Mouse (Mus musculus) kidney, postnatal 25 days (tissue): ENCODE measurements around the gene Akr1c14.
"Not testable (repeated sequence)": the region's sequence is repeated elsewhere in the genome, so short reads cannot be mapped to it uniquely, and the experiment has no call there.

Experiments
- DNase-seq, 2 experiments: peaks; one replicate each; pipeline ENCODE4 v3.0.0; 2021; ENCODE audit warnings: mixed read lengths in 2 of 2

Akr1c14 gene

DNA sequence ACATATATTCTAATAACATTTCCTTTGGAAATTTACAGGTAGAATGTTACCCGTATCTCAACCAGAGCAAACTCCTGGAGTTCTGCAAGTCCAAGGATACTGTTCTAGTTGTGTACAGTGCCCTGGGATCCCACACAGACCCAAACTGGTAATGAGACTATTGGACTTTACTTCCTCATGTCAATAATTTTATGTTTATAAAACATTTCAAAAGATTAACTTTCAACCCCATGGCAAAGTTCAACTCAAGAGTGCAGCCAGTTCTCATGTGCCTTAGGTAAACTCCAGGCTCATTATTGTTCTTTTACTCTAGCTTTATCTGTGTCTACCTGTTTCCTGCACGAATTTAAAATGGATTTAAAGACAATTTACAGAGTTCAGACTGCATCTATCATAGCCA is at the start of gene Akr1c14:
Akr1c14 (plus strand) TSS at position 293 of the 400 bp plus-strand sequence.
- no peak for DNase-seq

DNA sequence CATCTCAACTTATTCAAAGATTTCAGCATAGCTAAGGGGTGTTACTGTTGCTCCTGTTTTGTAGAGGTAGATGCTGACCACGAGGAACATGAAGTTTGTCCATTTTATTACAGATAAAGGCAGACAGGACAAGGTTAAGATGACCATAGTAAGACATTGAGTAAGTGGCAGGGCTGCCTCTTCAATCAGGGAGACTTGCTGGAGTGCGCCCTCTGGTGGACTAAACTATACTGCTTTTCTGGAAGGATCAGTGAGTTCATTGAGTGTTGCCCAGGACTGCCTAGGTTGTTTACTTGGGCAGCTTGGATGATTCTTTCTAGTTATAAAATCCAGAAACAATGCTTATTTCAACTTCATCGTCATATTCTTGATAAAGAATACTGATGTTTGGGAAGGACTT is 47.1 kb upstream of the Akr1c14 start:
- peak; percentile 68 to 87 for DNase-seq

DNA sequence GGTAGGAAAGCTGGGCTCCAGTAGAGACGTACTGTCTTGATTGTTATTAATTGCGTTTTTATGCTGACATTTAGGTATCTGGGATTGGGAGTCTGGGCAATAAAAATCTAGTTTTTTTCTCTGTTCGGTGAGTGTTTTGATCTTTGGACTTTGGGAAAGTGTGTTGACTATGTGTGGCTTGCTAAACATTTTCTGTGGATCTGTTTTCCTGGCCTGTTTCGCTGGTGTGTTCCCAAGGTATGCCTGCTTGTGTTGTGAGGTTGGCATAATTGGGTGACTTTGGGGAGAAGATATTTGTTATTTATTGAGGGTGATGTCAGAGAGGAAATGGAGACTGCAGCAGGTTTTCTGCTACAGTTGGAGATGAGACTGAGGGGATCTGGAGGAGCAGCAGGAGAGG is 38.0 kb upstream of the Akr1c14 start:
- no peak for DNase-seq

DNA sequence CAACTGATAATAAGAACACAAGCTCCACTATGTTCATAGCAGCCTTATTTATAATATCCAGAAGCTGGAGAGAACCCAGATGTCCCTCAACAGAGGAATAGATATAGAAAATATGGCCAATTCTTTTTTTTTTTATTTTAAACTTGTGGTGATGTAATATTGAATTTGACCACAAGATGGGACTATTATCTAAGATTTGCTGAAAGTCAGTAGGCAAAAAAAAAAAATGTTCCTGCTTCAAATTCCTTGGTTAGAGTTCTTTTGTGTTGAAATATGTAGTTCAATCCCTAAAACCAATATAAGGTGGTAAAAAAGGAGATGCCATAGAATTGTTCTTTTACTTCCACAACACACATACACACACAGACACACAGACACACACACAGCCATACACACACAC is 35.0 kb upstream of the Akr1c14 start:
- no peak for DNase-seq

DNA sequence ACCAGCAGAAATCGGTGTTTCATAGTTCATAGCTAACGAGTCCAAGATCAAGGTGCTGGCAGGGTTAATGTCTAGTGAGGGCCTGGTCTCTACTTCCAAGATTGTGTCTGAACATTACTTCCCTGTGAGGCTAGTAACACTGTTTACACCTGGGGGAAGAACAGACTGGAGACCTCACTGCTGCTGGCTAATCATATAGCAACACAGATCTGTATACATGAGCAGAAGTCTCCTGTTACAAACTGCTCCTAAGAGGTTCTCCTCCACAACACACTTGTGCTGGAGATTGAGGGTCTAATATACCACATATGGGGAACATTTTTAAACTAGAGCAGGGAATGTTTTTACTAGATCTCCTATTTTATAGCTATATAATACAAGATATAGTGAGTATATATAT is 18.9 kb upstream of the Akr1c14 start:
- no peak for DNase-seq

DNA sequence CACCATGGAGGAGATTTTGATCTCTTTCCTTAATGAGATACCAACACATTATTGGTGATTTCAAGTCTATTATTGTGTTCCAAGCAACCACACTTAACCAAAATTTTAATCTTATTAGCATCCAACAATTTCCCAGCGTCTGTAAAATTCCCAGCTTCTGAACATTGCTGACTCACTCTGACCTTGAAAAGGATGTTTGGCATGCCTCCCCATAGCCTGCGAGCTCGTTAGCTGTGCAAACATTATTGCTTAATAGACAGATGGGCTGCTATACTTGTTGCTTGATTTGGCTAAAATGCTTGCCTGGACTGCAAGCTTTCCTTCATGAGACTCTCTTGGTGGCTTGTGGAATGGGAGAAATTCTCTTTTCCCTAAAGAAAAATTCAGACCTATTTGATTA is 16.3 kb upstream of the Akr1c14 start:
- peak in 1 of 2 experiments; percentile 11 for DNase-seq

DNA sequence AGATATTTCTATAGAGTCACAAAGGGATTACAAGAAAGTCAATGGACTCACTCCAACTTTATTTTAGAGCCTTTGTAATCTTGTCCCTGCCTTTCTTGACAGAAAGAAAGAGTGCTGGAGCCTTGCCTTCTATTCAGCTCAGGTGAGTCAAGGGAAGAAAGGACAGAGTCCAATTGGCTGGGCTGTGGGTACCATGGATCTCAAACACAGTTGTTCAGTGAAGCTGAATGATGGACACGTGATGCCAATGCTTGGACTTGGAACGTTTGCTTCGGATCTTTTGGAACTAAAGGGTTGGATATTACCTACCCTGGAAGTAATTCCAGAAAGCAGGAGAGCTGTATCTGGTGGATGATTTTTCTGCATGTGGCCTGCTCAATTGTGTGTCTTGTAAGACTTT is 13.8 kb upstream of the Akr1c14 start:
- no peak for DNase-seq

DNA sequence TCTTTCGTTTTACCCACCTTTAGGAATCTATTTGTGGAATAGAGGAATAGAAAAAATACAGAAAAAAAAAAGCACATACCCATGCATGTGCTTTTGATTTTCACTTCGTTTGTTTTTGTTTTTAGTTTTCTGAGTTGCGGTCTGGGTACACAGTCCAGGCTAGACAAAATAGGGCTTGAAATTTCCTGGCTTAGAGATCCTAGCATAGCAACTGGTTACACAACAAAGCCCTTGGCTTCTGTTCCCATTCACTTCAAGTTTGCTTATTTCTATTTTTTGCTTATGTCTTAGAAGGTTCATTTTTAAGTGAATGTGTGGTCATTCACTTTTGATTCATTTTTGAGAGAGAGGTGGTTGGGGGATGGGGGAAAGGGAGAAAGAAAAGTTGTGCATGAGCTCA is 2.7 kb upstream of the Akr1c14 start:
- no peak for DNase-seq

DNA sequence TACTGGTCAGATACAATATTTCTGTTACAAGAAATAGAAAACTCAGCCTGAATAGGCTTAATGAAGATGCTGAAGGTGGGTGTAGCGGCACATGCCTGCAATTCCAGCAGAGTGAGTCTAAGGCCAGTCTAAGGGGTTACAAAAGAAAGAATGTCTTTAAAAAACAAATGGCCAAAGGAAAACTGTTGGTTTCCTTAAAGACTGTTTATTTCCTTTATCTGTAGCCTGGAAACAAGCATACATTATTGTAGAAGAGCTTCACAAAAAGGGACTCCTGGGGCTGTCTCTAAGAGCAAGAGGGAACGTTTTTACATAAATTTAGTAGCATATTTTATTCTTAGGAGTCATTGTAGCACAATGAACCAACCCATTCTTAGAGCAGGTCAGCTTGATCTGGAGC is 2.0 kb upstream of the Akr1c14 start:
- no peak for DNase-seq

DNA sequence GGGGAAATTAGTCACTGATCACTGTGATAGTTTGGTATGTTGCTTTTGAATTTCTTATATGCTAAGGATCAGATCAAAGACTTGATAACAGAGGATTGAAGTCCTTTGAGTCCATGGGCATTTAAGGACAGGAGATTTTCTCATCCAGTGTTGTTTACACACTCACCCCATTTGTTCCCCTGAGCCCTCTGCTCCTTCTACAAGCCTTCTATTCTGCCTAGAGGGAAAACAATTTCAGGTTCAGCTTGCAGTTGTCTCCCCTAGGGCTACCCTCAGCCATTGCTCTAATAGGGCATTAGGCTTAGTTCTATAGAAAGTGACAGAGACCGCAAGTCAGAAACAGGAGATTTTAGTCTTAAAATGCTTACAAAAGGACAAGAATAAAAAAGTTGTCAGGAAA is 585 bp upstream of the Akr1c14 start:
- no peak for DNase-seq

DNA sequence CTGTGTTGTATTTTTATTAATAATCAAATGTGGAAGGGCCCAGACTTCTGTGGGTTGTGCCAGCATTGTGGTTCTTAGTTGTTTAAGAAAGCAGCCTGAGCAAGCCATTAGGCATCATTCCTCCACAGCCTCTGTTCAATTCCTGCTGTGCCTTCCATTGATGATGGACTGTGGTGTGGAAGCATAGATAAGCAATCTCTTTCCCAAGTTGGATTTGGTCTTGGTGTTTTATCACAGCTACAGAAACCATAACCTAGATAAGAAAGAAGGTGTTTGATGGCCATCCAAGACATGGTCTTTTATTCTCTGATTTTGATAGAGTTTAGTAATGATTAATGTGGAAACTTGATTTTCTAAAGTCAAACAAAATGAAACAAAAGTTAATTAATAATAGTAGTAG is 844 bp downstream of the Akr1c14 start:
- DNase-seq, result no peak

DNA sequence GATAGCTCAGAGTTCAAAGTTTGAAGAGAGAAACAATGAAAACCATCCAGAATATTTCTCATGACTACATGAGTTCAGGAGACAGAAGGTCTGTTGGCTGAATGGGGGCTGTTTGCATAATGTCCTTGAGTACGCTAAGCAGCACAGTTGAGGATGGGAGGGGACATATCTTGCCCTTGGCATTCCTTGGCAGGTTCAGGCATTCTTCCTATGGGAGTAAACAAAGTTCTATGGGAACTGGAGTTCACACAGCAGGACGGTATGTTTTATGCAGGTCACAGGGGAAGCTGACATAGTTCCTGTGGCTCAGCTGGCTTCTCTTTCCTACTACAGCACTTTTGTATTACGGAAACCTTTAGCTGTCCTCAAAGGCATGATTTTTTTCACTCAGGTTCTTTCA is 6.6 kb downstream of the Akr1c14 start:
- DNase-seq, result no peak

DNA sequence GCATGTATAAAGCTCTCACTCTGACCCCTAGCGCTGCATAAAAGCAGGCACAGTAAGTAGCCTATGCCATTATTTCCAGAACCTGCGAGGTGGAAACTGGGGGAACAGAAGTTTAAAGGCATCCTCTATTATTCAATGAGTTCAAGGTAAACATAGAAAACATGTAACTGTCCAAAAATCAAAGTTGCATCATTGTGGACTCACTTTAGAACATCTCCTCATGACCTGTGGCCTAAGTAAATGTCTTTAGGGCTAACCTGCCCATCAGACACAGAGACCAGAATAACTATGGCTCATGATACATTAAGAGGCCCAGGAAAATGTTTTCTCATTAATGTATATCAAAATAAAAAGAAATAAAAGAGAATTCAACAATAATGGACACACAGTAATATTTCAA is 7.4 kb downstream of the Akr1c14 start:
- DNase-seq, result no peak

DNA sequence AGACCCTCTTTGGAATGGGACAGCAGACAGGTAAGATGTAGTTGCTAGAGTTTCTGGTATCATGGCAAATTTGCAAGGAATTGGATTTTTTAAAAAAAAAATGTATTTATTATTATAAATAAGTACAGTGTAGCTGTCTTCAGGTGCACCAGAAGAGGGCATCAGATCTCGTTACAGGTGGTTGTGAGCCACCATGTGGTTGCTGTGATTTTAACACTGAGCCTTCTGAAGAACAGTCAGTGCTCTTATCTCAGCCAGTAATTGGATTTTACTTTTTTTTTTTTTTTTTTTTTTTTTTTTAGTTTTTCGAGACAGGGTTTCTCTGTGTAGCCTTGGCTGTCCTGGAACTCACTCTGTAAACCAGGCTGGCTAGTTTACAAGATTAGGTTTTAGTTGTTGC is 9.4 kb downstream of the Akr1c14 start:
- not testable (repeated sequence) for DNase-seq

DNA sequence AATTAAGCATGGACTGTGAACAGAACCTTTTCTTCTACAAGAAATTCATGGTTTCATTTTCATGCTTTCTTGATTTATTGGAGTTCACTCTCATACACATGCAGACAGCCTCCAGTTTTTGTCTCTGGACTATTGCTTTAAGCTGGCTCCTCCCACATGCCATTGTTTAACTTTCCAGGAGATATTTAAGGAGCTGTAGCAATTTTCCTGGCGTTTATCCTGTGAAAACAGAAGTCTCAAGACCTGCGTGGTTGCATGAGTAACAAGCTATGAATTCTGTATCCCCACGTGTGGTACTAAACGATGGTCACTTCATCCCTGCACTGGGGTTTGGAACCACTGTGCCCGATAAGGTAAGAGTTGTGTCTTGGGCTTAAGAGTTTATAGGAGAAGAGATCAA is 10.6 kb downstream of the Akr1c14 start:
- no peak for DNase-seq

DNA sequence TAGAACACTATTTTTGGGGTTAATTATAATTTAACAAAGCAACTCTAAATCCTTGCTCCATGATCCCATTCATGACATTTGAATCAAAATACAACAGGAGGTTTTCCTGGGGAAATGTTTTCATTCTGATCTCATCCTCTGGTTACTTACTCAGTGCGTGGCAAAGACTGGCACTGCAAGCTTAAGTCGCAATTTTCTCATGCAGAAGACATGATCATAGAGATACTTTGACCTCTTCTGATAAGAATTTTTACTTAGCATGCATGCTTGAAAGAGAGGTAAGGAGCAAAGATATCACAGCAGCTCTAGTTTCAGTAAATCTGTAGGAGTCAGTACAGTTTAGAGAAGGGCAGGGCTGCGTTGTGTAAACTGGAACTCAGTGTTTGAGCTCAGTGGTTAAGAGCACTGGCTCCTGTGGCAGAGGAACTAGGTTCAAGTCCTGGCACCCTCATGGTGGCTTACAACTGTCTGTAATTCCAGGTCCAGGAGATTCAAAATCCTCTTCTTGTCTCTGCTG is 11.5 kb downstream of the Akr1c14 start:
- DNase-seq, result no peak

DNA sequence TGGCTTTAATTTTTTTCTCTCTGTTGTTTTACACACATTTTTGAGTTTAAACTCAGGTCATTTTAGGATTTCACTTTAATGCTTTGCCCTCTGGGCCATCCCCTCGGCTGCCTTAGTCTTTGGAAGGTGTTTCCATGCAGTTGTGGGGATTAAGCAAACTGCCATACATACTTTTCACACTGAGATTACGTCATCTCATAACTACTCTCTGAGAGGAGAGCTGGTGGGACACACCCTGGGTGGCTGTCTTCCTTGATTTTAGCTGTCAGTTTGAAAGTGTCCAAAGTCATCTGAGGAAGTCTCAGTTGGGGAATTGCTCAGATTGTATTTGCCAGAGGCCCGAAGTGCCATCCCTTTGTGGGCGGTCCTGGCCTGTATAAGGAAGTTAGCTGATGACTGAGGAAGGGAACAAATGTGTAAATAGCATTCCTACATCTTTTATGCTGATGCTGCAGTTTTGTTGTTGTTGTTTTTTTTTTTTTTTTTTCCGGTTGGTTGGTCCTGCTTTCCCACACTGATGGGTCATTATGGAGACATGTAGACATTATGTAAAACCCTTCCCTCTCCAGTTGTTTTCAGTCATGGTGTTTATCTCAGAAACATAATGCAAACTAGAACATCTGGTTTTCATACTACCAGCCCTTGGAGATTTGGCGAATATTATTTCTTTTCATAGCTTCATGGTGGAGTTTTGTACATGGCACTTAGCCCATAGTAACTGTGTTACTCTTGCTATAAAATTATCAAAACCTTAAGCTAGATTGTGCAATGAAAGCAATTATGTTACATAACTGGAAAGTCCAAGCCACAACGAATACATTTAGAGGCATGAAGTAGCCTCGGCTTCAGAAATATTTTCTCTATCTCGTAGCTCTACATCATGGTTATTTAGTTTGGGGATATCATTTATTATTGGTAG is 28.0 kb downstream of the Akr1c14 start:
- no peak for DNase-seq

DNA sequence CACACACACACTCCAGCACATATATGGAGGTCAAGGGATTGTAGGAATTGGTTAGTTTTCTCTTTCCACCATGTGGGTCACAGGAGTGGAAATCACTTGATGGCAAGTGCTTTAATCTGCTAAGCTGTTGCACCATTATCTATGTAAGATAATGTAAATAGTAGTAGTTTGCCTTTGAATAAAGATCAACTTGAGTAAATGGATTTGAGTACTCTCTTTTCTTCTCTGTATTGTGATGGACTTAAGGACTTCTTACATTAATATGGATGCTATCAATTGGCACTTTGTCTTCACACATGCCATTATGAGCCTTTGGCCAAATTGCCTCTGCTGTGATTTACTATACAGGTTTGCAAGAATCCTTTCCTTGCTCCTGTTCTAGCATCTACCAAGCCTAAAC is 31.1 kb downstream of the Akr1c14 start:
- no peak for DNase-seq

DNA sequence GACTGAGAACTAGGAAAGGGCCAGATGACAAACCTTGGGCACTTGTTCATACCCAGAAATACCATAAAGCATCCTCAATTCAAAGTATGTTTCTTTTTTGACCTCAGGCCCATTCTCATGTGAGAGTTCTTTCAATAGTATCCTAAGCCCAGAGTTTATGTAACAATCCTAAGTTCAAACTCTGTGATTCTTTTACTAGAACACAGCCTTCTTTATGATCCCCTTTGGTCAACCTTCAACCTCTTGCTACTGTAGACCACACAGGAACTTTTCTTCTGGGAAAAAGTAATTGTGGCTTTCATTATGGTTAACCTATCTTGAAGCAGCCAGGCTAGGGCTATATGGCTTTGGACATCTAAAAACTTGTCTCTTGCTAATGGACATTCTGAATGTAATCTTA is 52.9 kb downstream of the Akr1c14 start:
- no peak for DNase-seq

DNA sequence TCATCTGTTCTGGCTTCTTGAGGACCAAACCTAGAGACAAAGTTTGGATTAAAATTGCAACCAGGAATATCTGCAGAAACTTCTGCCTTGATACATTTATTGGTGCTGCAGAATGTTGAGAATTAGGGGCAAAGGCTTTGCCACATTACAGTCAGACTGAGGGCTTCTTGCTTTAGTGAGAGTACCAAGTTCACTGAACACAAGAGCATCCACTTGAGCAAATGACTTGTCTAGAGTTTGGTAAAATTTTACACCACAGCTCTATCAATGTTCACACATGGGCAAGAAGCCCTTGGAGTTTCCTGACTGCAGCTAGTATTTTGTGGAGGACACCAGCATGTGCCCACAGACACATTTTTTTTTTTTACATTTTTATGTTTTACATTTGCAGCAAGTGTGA is 53.9 kb downstream of the Akr1c14 start:
- no peak for DNase-seq

DNA sequence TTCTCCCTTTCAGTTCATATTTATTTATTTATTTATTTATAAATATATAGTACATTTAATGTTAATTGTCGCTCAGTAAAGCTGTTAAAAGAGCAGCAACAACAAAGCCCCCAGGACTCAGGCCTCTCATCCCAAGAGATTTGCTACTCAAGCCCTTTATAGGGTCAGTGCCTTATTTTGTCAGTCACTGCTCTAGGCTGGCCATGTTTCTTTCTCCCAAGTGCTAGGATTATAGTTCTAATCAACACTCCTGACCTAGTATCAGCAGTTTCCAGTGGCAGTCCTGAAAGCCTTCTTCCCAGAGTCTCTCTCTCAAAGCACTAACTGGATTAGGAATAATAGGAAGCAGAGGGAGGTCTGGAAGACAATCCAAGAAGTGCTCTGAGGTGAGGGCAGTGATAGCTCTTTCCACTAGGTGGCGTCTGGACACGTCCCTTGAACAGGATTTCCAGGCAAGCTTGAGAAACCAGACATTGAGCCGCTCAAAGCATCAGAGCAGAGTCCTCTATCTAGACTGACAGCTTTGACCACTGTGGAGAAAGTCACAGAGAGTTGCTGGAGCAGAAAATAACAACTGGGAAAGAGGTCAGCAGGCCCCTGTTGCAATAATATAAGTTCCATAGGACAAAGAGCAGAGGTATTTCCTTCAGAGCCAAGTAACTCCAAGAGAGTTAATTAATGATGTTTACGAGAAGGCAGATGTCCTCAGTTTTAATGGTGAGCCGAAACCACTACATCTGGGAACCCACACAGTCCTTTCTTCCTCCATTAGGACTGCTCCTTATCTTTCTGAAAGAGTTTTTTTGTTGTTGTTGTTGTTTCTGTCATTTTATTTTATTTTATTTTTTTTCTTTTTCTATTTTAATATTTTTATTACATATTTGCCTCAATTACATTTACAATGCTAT is 61.7 kb downstream of the Akr1c14 start:
- peak; percentile 74 to 78 for DNase-seq

DNA sequence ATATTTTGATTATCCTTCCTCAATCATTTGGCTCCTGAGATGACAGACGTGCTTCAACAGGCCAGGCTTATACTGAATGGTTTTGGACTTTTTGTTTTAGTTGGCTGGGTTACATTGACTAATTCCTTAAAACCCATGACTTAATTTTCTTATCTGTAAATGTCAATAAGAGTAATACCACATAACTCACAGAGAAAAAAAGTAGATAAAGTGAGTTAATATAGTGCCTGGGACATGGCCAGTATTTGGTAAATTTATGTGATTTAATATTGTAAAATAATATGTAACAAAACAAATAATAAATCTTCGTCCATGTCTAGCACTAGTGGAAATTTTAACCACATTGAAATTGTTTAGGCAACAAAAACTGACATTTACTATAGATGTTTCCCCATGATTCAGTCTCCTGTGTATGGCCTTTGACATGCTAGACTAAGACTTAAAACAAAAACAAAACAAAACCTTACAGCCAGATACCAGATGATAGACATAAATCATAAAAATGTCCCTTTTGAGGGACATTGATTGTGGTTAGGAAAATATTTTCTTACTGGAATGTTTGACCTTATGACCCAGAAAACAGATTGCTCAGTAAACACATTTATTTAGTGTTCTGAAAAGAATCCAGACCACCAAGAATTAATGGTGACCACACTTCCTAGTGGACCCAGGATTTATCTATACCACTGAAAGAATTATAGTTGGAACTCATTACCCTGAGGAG is 70.5 kb downstream of the Akr1c14 start:
- no peak for DNase-seq

DNA sequence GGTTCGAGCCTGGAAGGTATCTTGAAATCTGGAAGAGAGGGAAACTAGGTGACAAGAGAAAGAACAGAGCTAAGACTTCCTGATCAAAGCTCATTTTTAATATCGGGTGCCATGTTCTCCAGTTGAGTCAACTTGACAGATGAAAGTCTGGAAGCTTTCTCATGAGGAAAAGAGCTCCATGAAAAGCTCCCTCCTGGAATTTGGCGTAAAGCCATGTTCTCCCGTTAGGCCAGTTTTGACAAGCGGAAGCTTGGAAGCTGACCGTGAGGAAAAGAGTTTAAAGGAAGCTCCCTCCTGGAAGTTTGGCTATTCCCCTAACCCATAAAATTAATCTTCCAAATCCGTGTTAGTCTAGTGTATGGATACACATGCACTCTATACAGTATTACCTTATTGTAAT is 74.3 kb downstream of the Akr1c14 start:
- DNase-seq, result peak in 1 of 2 experiments; percentile 10
